Mouse (Mus musculus): Measurements from ENCODE around the gene Atp6v1e1. TPM values are rescaled to one million over a fixed set of nuclear protein-coding genes. Genes with fewer than 3 reads are reported as not detected.

Atp6v1e1 gene
- polyA plus RNA-seq, 1 experiment from 2014 or later = 121 TPM

GRCm38 (mm10) chr6:120840258-120840657 lies 17.7 kb upstream of the Atp6v1e1 start:
- H3K9me3 ChIP-seq (ENCODE audit: control insufficient read depth, low read length) = no peaks in the 10 kb centered on the region
- H3K27ac ChIP-seq (ENCODE audit: low read depth, low read length) = no peak overlapping the region
- H3K27me3 ChIP-seq (ENCODE audit: control insufficient read depth, insufficient read depth, low read length) = no peaks in the 10 kb centered on the region
- no peaks in the 10 kb centered on the region for H3K36me3 ChIP-seq (ENCODE audit: control insufficient read depth, insufficient read depth, low read length)
- H3K4me1 ChIP-seq (ENCODE audit: control insufficient read depth, insufficient read depth, low read length) = no peaks in the 10 kb centered on the region
- WGBS = 94% methylated on average over 7 of the region's 7 CpGs
- no peak for ATAC-seq (ENCODE audit: low FRiP score, low TSS enrichment)
- no peak overlapping the region for H3K9ac ChIP-seq (ENCODE audit: low read depth, low read length)
- no peak overlapping the region for H3K4me3 ChIP-seq (ENCODE audit: low read length)
- no peak overlapping the region for H3K4me2 ChIP-seq (replicated peaks; ENCODE audit: low read depth, low read length)

- peak overlapping the region; percentile 55 for H3K4me2 ChIP-seq (replicated peaks; ENCODE audit: low read depth, low read length)
- ATAC-seq (ENCODE audit: low FRiP score, low TSS enrichment) = no peak
- H3K36me3 ChIP-seq (ENCODE audit: control insufficient read depth, insufficient read depth, low read length) = no peaks in the 10 kb centered on the region
- peak overlapping the region; percentile 92; the same call in 1 of the 2 replicates for H3K9ac ChIP-seq (ENCODE audit: low read depth, low read length)
- H3K9me3 ChIP-seq (ENCODE audit: control insufficient read depth, low read length) = no peaks in the 10 kb centered on the region
- H3K27ac ChIP-seq (ENCODE audit: low read depth, low read length) = no peak overlapping the region
- H3K27me3 ChIP-seq (ENCODE audit: control insufficient read depth, insufficient read depth, low read length) = no peaks in the 10 kb centered on the region
- WGBS = 79% methylated on average over 1 of the region's 1 CpGs
- peak overlapping the region; percentile 76 for H3K4me3 ChIP-seq (ENCODE audit: low read length)
- no peaks in the 10 kb centered on the region for H3K4me1 ChIP-seq (ENCODE audit: control insufficient read depth, insufficient read depth, low read length)
Measured at GRCm38 (mm10) chr6:120837152-120837530, 14.5 kb upstream of the Atp6v1e1 start.

- peak overlapping the region; percentile 92 for H3K27ac ChIP-seq (ENCODE audit: low read depth, low read length)
- H3K4me1 ChIP-seq (ENCODE audit: control insufficient read depth, insufficient read depth, low read length) = no peaks in the 10 kb centered on the region
- WGBS = 3% methylated on average over 37 of the region's 37 CpGs
- peak overlapping the region; percentile 76 for H3K4me3 ChIP-seq (ENCODE audit: low read length)
- H3K36me3 ChIP-seq (ENCODE audit: control insufficient read depth, insufficient read depth, low read length) = no peaks in the 10 kb centered on the region
- no peaks in the 10 kb centered on the region for H3K9me3 ChIP-seq (ENCODE audit: control insufficient read depth, low read length)
- peak; percentile 81 for ATAC-seq (ENCODE audit: low FRiP score, low TSS enrichment)
- peak overlapping the region; percentile 55 for H3K4me2 ChIP-seq (replicated peaks; ENCODE audit: low read depth, low read length)
- no peaks in the 10 kb centered on the region for H3K27me3 ChIP-seq (ENCODE audit: control insufficient read depth, insufficient read depth, low read length)
- H3K9ac ChIP-seq (ENCODE audit: low read depth, low read length) = peak overlapping the region; percentile 92
Measured at GRCm38 (mm10) chr6:120836389-120837151, 14.0 kb upstream of the Atp6v1e1 start.

- WGBS = 4% methylated on average over 40 of the region's 40 CpGs
- Histone ChIP-seq H3K27ac (ENCODE audit: low read depth, low read length) (peak within 1 kb of the TSS; percentile 92), H3K9ac (ENCODE audit: low read depth, low read length) (peak within 1 kb of the TSS; percentile 92), H3K27me3 (ENCODE audit: control insufficient read depth, insufficient read depth, low read length) (no peaks in the 10 kb centered on the region), H3K4me2 (replicated peaks; ENCODE audit: low read depth, low read length) (peak within 1 kb of the TSS; percentile 55), H3K36me3 (ENCODE audit: control insufficient read depth, insufficient read depth, low read length) (no peaks in the 10 kb centered on the region), H3K4me1 (ENCODE audit: control insufficient read depth, insufficient read depth, low read length) (no peaks in the 10 kb centered on the region), H3K9me3 (ENCODE audit: control insufficient read depth, low read length) (no peaks in the 10 kb centered on the region), H3K4me3 (ENCODE audit: low read length) (peak within 1 kb of the TSS; percentile 76)
- peak; percentile 94 for ATAC-seq (ENCODE audit: low FRiP score, low TSS enrichment)
Measured at GRCm38 (mm10) chr6:120835474-120836374, 13.1 kb upstream of the Atp6v1e1 start, which contains the start of gene Bcl2l13. Gene Bcl2l13, plus strand, starts transcription at chr6:120836212.

- Histone ChIP-seq H3K4me3 (ENCODE audit: low read length) (no peak overlapping the region), H3K27me3 (ENCODE audit: control insufficient read depth, insufficient read depth, low read length) (no peaks in the 10 kb centered on the region), H3K36me3 (ENCODE audit: control insufficient read depth, insufficient read depth, low read length) (no peaks in the 10 kb centered on the region), H3K4me2 (replicated peaks; ENCODE audit: low read depth, low read length) (no peak overlapping the region), H3K27ac (ENCODE audit: low read depth, low read length) (no peak overlapping the region), H3K9me3 (ENCODE audit: control insufficient read depth, low read length) (no peaks in the 10 kb centered on the region), H3K4me1 (ENCODE audit: control insufficient read depth, insufficient read depth, low read length) (no peaks in the 10 kb centered on the region), H3K9ac (ENCODE audit: low read depth, low read length) (no peak overlapping the region)
- no peak for ATAC-seq (ENCODE audit: low FRiP score, low TSS enrichment)
- WGBS = 81% methylated on average over 4 of the region's 4 CpGs
Measured at GRCm38 (mm10) chr6:120834766-120835321, 12.3 kb upstream of the Atp6v1e1 start.

GRCm38 (mm10) chr6:120832097-120832496 lies 9.5 kb upstream of the Atp6v1e1 start:
- Histone ChIP-seq H3K27me3 (ENCODE audit: control insufficient read depth, insufficient read depth, low read length) (no peaks in the 10 kb centered on the region), H3K9ac (ENCODE audit: low read depth, low read length) (no peak overlapping the region), H3K36me3 (ENCODE audit: control insufficient read depth, insufficient read depth, low read length) (no peaks in the 10 kb centered on the region), H3K4me1 (ENCODE audit: control insufficient read depth, insufficient read depth, low read length) (no peaks in the 10 kb centered on the region), H3K4me2 (replicated peaks; ENCODE audit: low read depth, low read length) (no peak overlapping the region), H3K4me3 (ENCODE audit: low read length) (no peak overlapping the region), H3K9me3 (ENCODE audit: control insufficient read depth, low read length) (no peaks in the 10 kb centered on the region), H3K27ac (ENCODE audit: low read depth, low read length) (no peak overlapping the region)
- no peak for ATAC-seq (ENCODE audit: low FRiP score, low TSS enrichment)
- 71% methylated on average over 4 of the region's 4 CpGs for WGBS

GRCm38 (mm10) chr6:120830866-120831608 lies 8.4 kb upstream of the Atp6v1e1 start:
- no peaks in the 10 kb centered on the region for H3K27me3 ChIP-seq (ENCODE audit: control insufficient read depth, insufficient read depth, low read length)
- no peak overlapping the region for H3K27ac ChIP-seq (ENCODE audit: low read depth, low read length)
- WGBS = 71% methylated on average over 4 of the region's 4 CpGs
- H3K4me1 ChIP-seq (ENCODE audit: control insufficient read depth, insufficient read depth, low read length) = no peaks in the 10 kb centered on the region
- no peak for ATAC-seq (ENCODE audit: low FRiP score, low TSS enrichment)
- no peaks in the 10 kb centered on the region for H3K9me3 ChIP-seq (ENCODE audit: control insufficient read depth, low read length)
- H3K36me3 ChIP-seq (ENCODE audit: control insufficient read depth, insufficient read depth, low read length) = no peaks in the 10 kb centered on the region
- H3K9ac ChIP-seq (ENCODE audit: low read depth, low read length) = no peak overlapping the region
- no peak overlapping the region for H3K4me3 ChIP-seq (ENCODE audit: low read length)
- no peak overlapping the region for H3K4me2 ChIP-seq (replicated peaks; ENCODE audit: low read depth, low read length)

GRCm38 (mm10) chr6:120830056-120830455 lies 7.5 kb upstream of the Atp6v1e1 start:
- WGBS = 63% methylated on average over 1 of the region's 1 CpGs
- ATAC-seq (ENCODE audit: low FRiP score, low TSS enrichment) = no peak
- H3K4me1 ChIP-seq (ENCODE audit: control insufficient read depth, insufficient read depth, low read length) = no peaks in the 10 kb centered on the region
- no peak overlapping the region for H3K4me2 ChIP-seq (replicated peaks; ENCODE audit: low read depth, low read length)
- no peak overlapping the region for H3K9ac ChIP-seq (ENCODE audit: low read depth, low read length)
- H3K36me3 ChIP-seq (ENCODE audit: control insufficient read depth, insufficient read depth, low read length) = no peaks in the 10 kb centered on the region
- no peaks in the 10 kb centered on the region for H3K9me3 ChIP-seq (ENCODE audit: control insufficient read depth, low read length)
- H3K27me3 ChIP-seq (ENCODE audit: control insufficient read depth, insufficient read depth, low read length) = no peaks in the 10 kb centered on the region
- no peak overlapping the region for H3K4me3 ChIP-seq (ENCODE audit: low read length)
- H3K27ac ChIP-seq (ENCODE audit: low read depth, low read length) = no peak overlapping the region

All from kidney, embryonic 14.5 days (tissue).